Mouse (Mus musculus): Measurements from ENCODE around the gene Ipo9.
A peak's percentile ranks its signal among the peaks of the same experiment; 100 is the strongest.

The Ipo9 gene

GRCm38 (mm10) chr1:135430669-135431017, 344 bp upstream of the Ipo9 start:
- DNase-seq (ENCODE audit: low read depth, low spot score), result no peak

GRCm38 (mm10) chr1:135427390-135427789, 2.9 kb downstream of the Ipo9 start:
- peak; percentile 12 for DNase-seq (ENCODE audit: low read depth, low spot score)

GRCm38 (mm10) chr1:135426645-135427044, 3.7 kb downstream of the Ipo9 start:
- no peak for DNase-seq (ENCODE audit: low read depth, low spot score)

DNA sequence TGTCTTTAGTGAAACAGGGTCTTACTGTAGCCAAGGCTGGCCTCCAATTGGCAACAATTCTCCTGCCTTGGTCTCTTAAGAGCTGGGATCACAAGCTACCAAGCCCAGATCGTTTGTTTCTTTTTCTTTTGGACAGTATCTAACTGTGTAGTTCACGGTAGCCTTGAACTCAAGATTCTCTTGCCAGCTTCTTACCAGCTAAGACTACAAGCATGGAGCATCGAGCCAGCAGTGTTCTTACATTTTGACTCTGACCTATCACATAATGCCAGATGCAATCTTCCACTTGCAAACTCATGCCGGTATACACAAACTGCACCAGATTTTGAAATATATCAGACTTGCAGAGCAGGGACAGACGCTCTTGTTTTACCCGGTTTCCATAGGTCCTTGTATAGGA, 7.5 kb downstream of the Ipo9 start:
- DNase-seq (ENCODE audit: low read depth, low spot score), result no peak

- DNase-seq (ENCODE audit: low read depth, low spot score), result no peak
Measured at GRCm38 (mm10) chr1:135413996-135414395, 16.3 kb downstream of the Ipo9 start.

DNA sequence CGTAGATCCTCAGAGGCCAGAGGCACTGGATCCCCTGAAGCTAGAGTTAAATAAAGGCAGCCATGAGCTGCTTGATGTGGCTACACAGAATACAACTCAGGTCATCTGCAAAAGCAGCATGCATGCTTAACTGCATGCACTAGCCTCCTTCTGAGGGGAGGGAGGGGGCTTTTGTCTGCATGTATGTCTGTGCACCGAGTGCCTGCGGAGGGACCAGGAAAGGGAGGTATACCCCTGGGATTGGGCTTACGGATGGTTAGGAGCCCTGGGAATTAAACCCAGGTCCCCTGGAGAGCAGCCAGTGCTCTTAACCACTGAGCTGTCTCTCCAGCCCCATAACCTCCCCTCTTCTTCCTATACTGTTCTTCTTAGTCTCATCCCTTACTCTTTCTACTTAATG, 18.2 kb downstream of the Ipo9 start:
- DNase-seq (ENCODE audit: low read depth, low spot score), result no peak

- DNase-seq (ENCODE audit: low read depth, low spot score), result no peak
Measured at GRCm38 (mm10) chr1:135410967-135411366, 19.3 kb downstream of the Ipo9 start.

DNA sequence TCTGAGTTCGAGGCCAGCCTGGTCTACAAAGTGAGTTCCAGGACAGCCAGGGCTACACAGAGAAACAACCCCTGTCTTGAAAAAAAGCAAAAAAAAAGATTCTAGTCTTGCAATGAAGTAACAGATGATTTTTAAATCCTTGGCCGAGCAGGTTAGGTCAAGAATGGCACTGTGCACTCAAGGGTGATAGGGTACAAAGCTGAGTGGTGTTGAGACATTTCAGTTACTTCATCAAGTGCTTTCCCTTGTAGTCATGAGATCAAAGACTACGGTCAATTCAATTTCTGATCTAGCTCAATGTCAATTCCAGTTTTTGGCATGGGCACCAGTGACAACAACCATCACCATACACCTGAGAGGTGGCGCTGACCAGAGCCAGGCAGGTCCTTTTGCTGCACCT, 21.3 kb downstream of the Ipo9 start:
- DNase-seq (ENCODE audit: low read depth, low spot score), result no peak

DNA sequence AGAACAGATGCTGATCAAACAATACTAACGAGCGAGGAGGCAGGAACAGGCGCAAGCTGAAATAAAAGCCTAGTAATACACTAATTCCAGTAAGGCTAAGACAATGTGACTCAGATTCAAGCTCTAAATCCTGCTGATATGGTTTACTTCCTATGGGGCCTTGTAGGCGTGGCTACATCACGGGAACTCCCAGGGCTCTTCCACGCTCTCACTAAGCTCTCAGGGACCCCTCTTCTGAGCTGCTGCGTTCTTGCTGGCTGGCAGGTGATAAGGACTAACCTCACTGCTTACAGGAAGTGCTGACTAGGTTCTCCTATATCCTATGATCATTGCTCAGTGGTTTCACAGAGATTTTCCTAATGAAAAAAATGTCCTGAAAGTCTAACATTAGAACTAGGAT, 24.9 kb downstream of the Ipo9 start:
- no peak for DNase-seq (ENCODE audit: low read depth, low spot score)

DNA sequence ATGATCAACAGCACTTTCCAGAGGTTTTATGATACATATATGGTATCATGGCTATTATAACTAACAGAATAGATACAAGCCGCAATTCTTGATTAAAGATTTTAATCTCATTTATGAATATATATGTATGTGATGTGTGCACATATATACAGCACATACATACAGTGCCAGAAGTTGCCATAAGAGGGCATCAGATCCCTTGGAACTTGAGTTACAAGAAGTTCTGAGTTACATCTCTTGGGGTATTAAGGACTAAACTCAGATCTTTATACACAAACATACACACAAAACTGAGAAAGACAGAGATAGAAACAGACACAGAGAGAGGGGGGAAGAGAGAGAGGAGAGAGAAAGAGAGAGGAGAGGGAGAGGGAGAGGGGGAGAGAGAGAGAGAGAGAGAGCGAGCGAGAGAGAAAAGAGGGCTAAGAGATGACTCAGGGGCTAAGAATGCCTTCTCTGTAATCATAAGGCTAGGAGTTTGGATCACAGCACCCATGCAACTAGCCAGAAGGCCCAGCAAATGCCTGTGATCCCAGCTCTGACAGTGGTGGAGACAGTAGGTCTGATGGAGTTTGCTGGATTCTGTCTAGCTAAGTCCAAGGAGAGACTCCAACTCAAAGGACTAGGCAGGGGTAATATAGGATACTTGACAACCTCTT, 28.7 kb downstream of the Ipo9 start:
- peak; percentile 16 for DNase-seq (ENCODE audit: low read depth, low spot score)

DNA sequence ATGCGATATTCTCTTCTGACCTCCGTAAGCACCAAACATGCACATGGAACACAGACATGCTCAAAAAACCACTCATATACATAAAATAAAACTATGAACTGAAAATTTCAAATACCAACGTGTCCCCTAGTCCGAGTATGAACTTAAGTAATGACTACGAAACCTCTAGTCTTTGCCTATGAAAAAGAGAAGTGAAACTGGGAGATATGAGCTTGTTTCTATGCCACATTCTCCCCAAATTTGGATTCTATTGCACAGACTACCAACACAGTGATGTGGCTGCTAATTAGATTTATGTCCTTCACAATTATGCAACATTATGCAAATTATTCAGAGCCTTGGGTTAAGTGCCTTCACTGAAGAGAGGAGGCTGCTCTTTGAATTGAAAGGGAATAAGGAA, 30.8 kb downstream of the Ipo9 start:
- peak; percentile 63 for DNase-seq (ENCODE audit: low read depth, low spot score)

DNA sequence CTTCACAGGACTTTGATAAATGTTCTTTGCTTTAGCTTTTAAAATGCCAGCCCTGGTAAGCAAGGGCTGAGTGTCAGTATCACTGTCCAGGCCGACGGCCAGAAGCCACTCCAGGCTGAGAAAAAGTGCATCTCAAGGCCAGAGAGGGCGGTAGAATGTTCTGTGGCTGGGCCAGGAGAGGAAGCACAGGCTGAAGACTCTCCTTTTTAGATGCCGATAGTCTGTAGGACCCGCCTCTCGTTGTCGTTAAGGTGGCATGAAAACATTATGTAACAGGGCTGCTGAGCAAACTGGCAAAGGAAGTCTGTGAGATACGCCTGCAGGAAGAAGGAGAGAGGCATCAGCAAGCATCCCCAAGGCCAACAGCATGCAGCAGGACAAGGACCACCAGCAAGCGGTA, 45.1 kb downstream of the Ipo9 start:
- no peak for DNase-seq (ENCODE audit: low read depth, low spot score)

GRCm38 (mm10) chr1:135384171-135384570, 46.1 kb downstream of the Ipo9 start:
- no peak for DNase-seq (ENCODE audit: low read depth, low spot score)

DNA sequence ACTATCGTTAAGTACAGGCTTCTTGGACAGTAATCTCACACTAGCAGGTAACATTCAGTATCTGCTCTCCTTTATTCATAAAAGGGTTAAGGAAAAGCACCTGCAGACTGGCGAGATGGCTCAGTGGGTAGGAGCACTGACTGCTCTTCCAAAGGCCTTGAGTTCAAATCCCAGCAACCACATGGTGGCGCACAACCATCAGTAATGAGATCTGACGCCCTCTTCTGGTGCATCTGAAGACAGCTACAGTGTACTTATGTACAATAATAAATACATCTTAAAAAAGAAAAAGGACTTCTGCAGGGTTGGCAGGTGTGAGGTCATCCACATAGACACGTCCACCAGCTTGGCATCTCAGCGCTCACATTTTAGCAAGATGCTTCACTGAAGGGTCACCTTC, 48.7 kb downstream of the Ipo9 start:
- DNase-seq (ENCODE audit: low read depth, low spot score), result peak; percentile 20

DNA sequence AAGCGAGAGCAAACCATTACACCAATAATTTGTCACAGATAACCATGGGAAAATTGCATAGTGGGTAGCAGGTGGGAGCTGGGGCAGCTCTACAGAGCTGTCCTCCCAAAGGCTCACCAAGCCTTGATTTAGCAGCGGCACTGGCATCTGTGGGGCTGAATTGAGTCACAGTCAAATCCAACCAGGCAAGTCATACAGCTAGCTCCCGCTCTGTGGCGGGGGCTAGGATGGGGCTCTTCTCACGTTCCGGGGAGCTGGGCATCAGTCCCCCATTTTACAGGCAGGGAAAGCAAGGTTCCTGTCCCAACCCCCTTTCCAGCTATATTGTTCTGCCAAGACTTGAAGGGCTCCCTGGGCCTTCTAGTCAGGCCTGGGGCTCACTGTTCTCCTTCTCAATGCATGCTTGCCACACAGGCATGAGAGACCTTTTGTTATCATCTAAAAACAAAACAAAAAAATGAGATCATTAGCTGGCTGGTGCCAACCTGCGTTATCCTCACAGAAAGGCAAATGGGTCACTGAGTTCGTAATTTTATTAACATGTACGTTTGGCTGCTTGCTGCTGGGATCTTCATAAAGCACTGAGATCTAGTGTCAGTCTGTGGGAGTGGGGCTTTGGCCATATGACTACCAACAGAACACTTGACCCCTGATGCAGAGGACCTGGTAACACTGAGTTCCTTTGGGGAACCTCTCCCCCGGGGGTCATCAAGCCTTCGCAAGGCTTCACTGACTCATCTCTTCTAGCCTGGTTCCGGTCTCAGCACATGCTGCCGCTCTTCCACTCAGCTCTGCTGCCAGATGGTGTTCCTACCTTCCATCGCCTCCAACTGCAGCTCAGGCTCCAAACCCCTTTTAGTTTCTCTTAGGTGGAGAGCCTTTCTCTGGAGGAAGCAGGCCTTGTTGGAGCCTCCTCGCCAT, 50.0 kb downstream of the Ipo9 start:
- DNase-seq (ENCODE audit: low read depth, low spot score), result no peak

GRCm38 (mm10) chr1:135379048-135379447, 51.3 kb downstream of the Ipo9 start:
- peak; percentile 17 for DNase-seq (ENCODE audit: low read depth, low spot score)

- no peak for DNase-seq (ENCODE audit: low read depth, low spot score)
Measured at GRCm38 (mm10) chr1:135378576-135378975, 51.7 kb downstream of the Ipo9 start.

DNA sequence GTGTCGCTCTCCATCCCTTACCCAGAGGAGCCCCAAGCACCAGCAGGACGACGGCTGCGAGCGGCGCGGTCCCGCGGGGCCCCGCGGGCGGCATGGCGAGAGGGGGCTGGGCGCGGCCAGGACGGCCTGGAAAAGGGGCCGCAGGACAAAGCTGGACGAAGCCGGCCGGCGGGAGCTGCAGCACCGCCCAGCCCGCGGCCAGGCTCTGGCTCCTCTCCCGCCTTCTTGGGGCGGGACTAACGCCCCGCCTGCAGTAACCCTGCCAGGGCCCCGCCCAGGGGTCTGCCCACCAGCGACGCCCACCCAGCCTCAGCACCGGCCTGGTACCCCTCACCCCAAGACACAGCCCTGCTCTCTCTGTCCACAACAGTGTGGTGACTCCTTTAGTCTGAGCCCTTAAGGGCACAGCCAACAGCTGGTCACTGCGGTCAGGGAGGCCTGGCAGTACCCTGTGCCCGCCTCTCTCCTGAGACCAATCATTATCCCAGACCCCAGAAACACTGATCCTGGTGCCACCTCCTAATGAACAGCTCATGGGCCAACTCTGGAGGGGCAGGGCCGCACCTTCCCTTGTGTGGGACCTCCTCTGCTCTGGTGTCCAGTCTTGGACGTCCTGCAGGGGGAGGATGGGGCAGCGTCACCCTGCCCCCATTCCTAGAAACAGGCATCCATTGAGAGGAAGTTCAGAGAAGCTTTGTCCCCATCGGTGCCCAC, 55.3 kb downstream of the Ipo9 start, which contains the start of gene Shisa4:
Gene Shisa4 (minus strand): TSS at position 370 of the 714 bp plus-strand sequence.
- no peak for DNase-seq (ENCODE audit: low read depth, low spot score)

GRCm38 (mm10) chr1:135374175-135374867, 56.0 kb downstream of the Ipo9 start:
- no peak for DNase-seq (ENCODE audit: low read depth, low spot score)

- no peak for DNase-seq (ENCODE audit: low read depth, low spot score)
Measured at GRCm38 (mm10) chr1:135373171-135373677, 57.1 kb downstream of the Ipo9 start.

DNA sequence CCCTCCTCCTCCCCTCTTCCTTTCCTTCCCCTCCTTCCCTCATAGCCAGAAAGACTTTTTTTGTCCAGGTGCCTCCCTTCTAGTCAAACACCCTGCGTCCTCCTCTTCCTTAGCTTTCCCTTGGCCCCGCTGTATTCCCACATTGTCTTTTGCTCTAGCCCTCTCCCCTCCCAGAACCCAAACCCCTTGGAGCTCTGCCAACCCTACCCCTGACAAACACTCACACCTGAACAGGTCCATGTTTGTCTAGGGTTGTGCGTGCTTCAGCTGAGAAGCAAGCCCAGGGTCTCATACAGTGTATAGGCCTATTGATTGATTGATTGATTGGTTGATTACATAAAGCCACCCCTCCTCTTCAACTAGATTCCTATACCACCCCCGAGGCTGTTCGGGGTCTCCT, 60.9 kb downstream of the Ipo9 start:
- DNase-seq (ENCODE audit: low read depth, low spot score), result no peak

GRCm38 (mm10) chr1:135368982-135369381, 61.3 kb downstream of the Ipo9 start:
- DNase-seq (ENCODE audit: low read depth, low spot score), result no peak
